Comparison of ENCODE assay signal across 25 mouse cellular contexts in genomic region chr11:100330816-100331375, GRCm38 (mm10). TPM values are rescaled to one million over a fixed set of nuclear protein-coding genes. Genes with fewer than 3 reads are reported as not detected.
A peak's percentile ranks its signal among the peaks of the same experiment; 100 is the strongest.
DNase-seq lines count a peak whose midpoint lies in the region; ATAC-seq and TF ChIP-seq lines count a peak whose summit lies in the region.
"Not testable (repeated sequence)": the region's sequence is repeated elsewhere in the genome, so short reads cannot be mapped to it uniquely, and the experiment has no call there.
"Had no signal": no experiment of that assay in that cellular context is flagged by ENCODE, and none has a peak within 500 bp of the region (broad histone marks: within the 10 kb centered on the region; RNA-seq: fewer than 3 reads in every experiment).

No protein-coding gene starts in this region.

- not testable (repeated sequence) for H3K79me2 ChIP-seq in CH12.LX (replicated peaks; ENCODE audit: control insufficient read depth, extremely low read depth, insufficient read depth, poor library complexity, severe bottlenecking)

- H3K27me3 ChIP-seq in CH12.LX (replicated peaks) = peaks cover 41% of the 10 kb centered on the region
- H3K27me3 ChIP-seq in forebrain, embryonic 14.5 days (replicated peaks; ENCODE audit: control insufficient read depth, insufficient read depth, low read length); lung, postnatal 0 days (replicated peaks; ENCODE audit: insufficient read depth, low read length); midbrain, embryonic 16.5 days (ENCODE audit: control insufficient read depth, insufficient read depth, low read depth, low read length): not testable (repeated sequence)

- dilution Hi-C loops in CH12.LX (cut with MboI; ENCODE audit: extremely low pct_ligation_motif_present, extremely low pct_unique_long_range_greater_than_20kb, low sequenced_read_pairs) = not testable (repeated sequence)

- TF ChIP-seq RAD21 in CH12.LX (IDR thresholded peaks at IDR 0.05; ENCODE audit: low read depth, low read length) = not testable (repeated sequence)

- not testable (repeated sequence) for TF ChIP-seq POLR2A in CH12.LX (IDR thresholded peaks at IDR 0.05; ENCODE audit: low read depth, low read length)

- ATAC-seq in forebrain, embryonic 14.5 days; midbrain, embryonic 16.5 days: not testable (repeated sequence)
- peak; percentile 14; the same call in 1 of the 2 replicates for ATAC-seq in lung, postnatal 0 days

- not testable (repeated sequence) for H3K9me3 ChIP-seq in CH12.LX (replicated peaks; ENCODE audit: low read length); ES-E14 (ENCODE audit: control insufficient read depth, insufficient read depth, low read depth, low read length); forebrain, embryonic 14.5 days (replicated peaks; ENCODE audit: control insufficient read depth, low read length); lung, postnatal 0 days (ENCODE audit: low read length); midbrain, embryonic 16.5 days (replicated peaks; ENCODE audit: control insufficient read depth, low read length, poor library complexity, severe bottlenecking)

- not testable (repeated sequence) for DNase-seq in CH12.LX (ENCODE audit: extremely low read depth); ES-E14 (ENCODE audit: low read depth, low spot score); forebrain, embryonic 14.5 days (ENCODE audit: low spot score); layer of hippocampus, adult 2 months (ENCODE audit: low spot score in 2 of 2); lung, postnatal 0 days (ENCODE audit: low spot score)
- DNase-seq in adipocyte (ENCODE audit: low spot score) = peak; percentile 74

- H3K36me3 ChIP-seq in CH12.LX (replicated peaks in 1 of 2; ENCODE audit: control insufficient read depth in 1 of 2, insufficient read depth in 1 of 2, low read length in 1 of 2); ES-E14 (ENCODE audit: control insufficient read depth, insufficient read depth, low read length, poor library complexity, severe bottlenecking); forebrain, embryonic 14.5 days (ENCODE audit: control insufficient read depth, insufficient read depth, low read length); lung, postnatal 0 days (ENCODE audit: insufficient read depth, low read length); midbrain, embryonic 16.5 days (ENCODE audit: control insufficient read depth, insufficient read depth, low read length): not testable (repeated sequence)

- not testable (repeated sequence) for H3K27ac ChIP-seq in CH12.LX (ENCODE audit: insufficient read depth, low read depth); ES-E14 (ENCODE audit: insufficient read depth, low read depth, low read length, poor library complexity, severe bottlenecking); forebrain, embryonic 14.5 days (ENCODE audit: low read depth, low read length); lung, postnatal 0 days (ENCODE audit: low read length)
- H3K27ac ChIP-seq in layer of hippocampus, adult 2 months = peak overlapping the region; percentile 79
- peak overlapping the region; percentile 42; the same call in 1 of the 2 replicates for H3K27ac ChIP-seq in midbrain, embryonic 16.5 days (ENCODE audit: low read length)

- not testable (repeated sequence) for H3K9ac ChIP-seq in CH12.LX (ENCODE audit: insufficient read depth, low read depth); ES-E14 (ENCODE audit: insufficient read depth, low read depth, low read length, poor library complexity, severe bottlenecking); lung, postnatal 0 days (replicated peaks; ENCODE audit: low read depth); midbrain, embryonic 16.5 days (ENCODE audit: low read depth, low read length)
- H3K9ac ChIP-seq in forebrain, embryonic 14.5 days (ENCODE audit: low read length) = peak overlapping the region; percentile 7; the same call in 1 of the 2 replicates

- 68% methylated on average over 8 of the region's 8 CpGs for WGBS in forebrain, embryonic 14.5 days
- 48% methylated on average over 8 of the region's 8 CpGs for WGBS in lung, postnatal 0 days
- WGBS in midbrain, embryonic 16.5 days = 57% methylated on average over 8 of the region's 8 CpGs

- in situ Hi-C loops in CH12.LX (cut with MboI; ENCODE audit: low pct_ligation_motif_present, low pct_unique_long_range_greater_than_20kb, low sequenced_read_pairs); ES-E14 (cut with MboI; ENCODE audit: low sequenced_read_pairs in 2 of 2, unreplicated experiment in 2 of 2): not testable (repeated sequence)

- not testable (repeated sequence) for TF ChIP-seq CTCF in CH12.LX (conservative IDR thresholded peaks at IDR 0.05 in 1 of 2, IDR thresholded peaks at IDR 0.05 in 1 of 2; ENCODE audit: low read depth in 2 of 2, low read length in 2 of 2); layer of hippocampus, adult 2 months (conservative IDR thresholded peaks at IDR 0.05); lung, postnatal 0 days (IDR thresholded peaks at IDR 0.05)

- not testable (repeated sequence) for H3K4me1 ChIP-seq in CH12.LX (ENCODE audit: control insufficient read depth in 1 of 2, insufficient read depth in 2 of 2); lung, postnatal 0 days (ENCODE audit: insufficient read depth, low read depth, low read length)
- peaks cover 0 to 10% of the 10 kb centered on the region in 2 experiments; a peak in 2 of 4 replicates for H3K4me1 ChIP-seq in ES-E14 (ENCODE audit: control insufficient read depth in 2 of 2, insufficient read depth in 2 of 2, low read length in 2 of 2, poor library complexity in 1 of 2)
- H3K4me1 ChIP-seq in forebrain, embryonic 14.5 days (ENCODE audit: control insufficient read depth, insufficient read depth, low read length) = peaks cover 19% of the 10 kb centered on the region
- H3K4me1 ChIP-seq in midbrain, embryonic 16.5 days (ENCODE audit: control insufficient read depth, insufficient read depth, low read length) = peaks cover 38% of the 10 kb centered on the region

- not testable (repeated sequence) for H3K4me3 ChIP-seq in CH12.LX (replicated peaks in 1 of 3; ENCODE audit: low read depth in 2 of 3, low read length in 2 of 3, poor library complexity in 1 of 3); ES-E14 (ENCODE audit: insufficient read depth in 1 of 2, low read depth in 1 of 2, low read length in 2 of 2, poor library complexity in 1 of 2, severe bottlenecking in 1 of 2); forebrain, embryonic 14.5 days (ENCODE audit: low read depth, low read length); layer of hippocampus, adult 2 months; lung, postnatal 0 days (ENCODE audit: low read depth, low read length); midbrain, embryonic 16.5 days (ENCODE audit: low read depth, low read length)

- not testable (repeated sequence) for H3K4me2 ChIP-seq in CH12.LX (ENCODE audit: insufficient read depth, low read depth, poor library complexity, severe bottlenecking); forebrain, embryonic 14.5 days (ENCODE audit: low read length); lung, postnatal 0 days (replicated peaks; ENCODE audit: low read depth, low read length); midbrain, embryonic 16.5 days (ENCODE audit: low read length)

- TF ChIP-seq EP300 in CH12.LX (IDR thresholded peaks at IDR 0.05; ENCODE audit: low read length); lung, postnatal 0 days (IDR thresholded peaks at IDR 0.05): not testable (repeated sequence)

TF ChIP-seq in CH12.LX, 34 proteins besides CTCF, POLR2A, EP300 and RAD21:
- TF ChIP-seq ZNF384 (IDR thresholded peaks at IDR 0.05; ENCODE audit: low read depth, low read length) = peak; percentile 50
TF ChIP-seq in CH12.LX: peak in this region for 1; not testable (repeated sequence) for 33.

TF ChIP-seq in ES-E14, 5 proteins besides CTCF, POLR2A, EP300 and RAD21:
- TF ChIP-seq ZNF384 (IDR thresholded peaks at IDR 0.05; ENCODE audit: low read depth, low read length) = peak; percentile 68; the same call in 1 of the 2 replicates

RNA-seq across cellular contexts. Expression of gene Gast, which starts 3.3 kb away (rescaled TPM):
- not detected in 2 replicates for total RNA-seq in CH12.LX (2012; rRNA removed)
- not detected in 2 replicates for total RNA-seq in CH12.LX (2014; rRNA removed)
- not detected in 2 replicates for polyA plus RNA-seq in CH12.LX (2012; ENCODE audit: insufficient read length, low read depth)
- total RNA-seq in ES-E14 (2012; rRNA removed) = 1.6 and 2.9 TPM in 2 replicates
- polyA plus RNA-seq in forebrain, embryonic 14.5 days (2014; fragmentation: Nextera tagmentation; extraction: Ambion mirVana) = 0.43 and 0.93 TPM in 2 replicates
- not detected for total RNA-seq in layer of hippocampus, adult 2 months (2021)
- not detected in 2 replicates for polyA plus RNA-seq in lung, postnatal 0 days (2015; fragmentation: Nextera tagmentation; extraction: Ambion mirVana)
- 0.46 and 1.6 TPM in 2 replicates for polyA plus RNA-seq in midbrain, embryonic 16.5 days (2015; fragmentation: Nextera tagmentation; extraction: Ambion mirVana)
- total RNA-seq: adrenal gland, adult 18-20 months; adrenal gland, postnatal 10 days; adrenal gland, postnatal 36 days; G1E; gastrocnemius, adult 18-20 months; gastrocnemius, postnatal 10 days; gastrocnemius, postnatal 36 days; granulocyte monocyte progenitor cell, adult 5-6 weeks; heart, adult 8-10 months; heart, postnatal 25 days; hematopoietic stem cell, adult 5-6 weeks had no signal
- polyA plus RNA-seq: activated CD4-positive, CD25-positive, alpha-beta regulatory T cell, adult 4 months; embryonic facial prominence, embryonic 12.5 days; forebrain, embryonic 16.5 days; G1E; heart, embryonic 11.5 days; heart, embryonic 14.5 days; heart, postnatal 0 days; hindbrain, embryonic 16.5 days had no signal

RNA-seq across cellular contexts. Expression of gene Eif1, which starts 11.2 kb away (rescaled TPM):
- total RNA-seq in CH12.LX (2012; rRNA removed) = 249 and 265 TPM in 2 replicates
- 401 and 406 TPM in 2 replicates for total RNA-seq in CH12.LX (2014; rRNA removed)
- polyA plus RNA-seq in CH12.LX (2012; ENCODE audit: insufficient read length, low read depth) = 989 and 1,001 TPM in 2 replicates
- 322 and 326 TPM in 2 replicates for total RNA-seq in ES-E14 (2012; rRNA removed)
- 1,289 and 1,493 TPM in 2 replicates for polyA plus RNA-seq in forebrain, embryonic 14.5 days (2014; fragmentation: Nextera tagmentation; extraction: Ambion mirVana)
- total RNA-seq in layer of hippocampus, adult 2 months (2021) = 100 to 1,000 TPM; 713 to 750 TPM
- 2,114 and 2,164 TPM in 2 replicates for polyA plus RNA-seq in lung, postnatal 0 days (2015; fragmentation: Nextera tagmentation; extraction: Ambion mirVana)
- 1,185 and 1,247 TPM in 2 replicates for polyA plus RNA-seq in midbrain, embryonic 16.5 days (2015; fragmentation: Nextera tagmentation; extraction: Ambion mirVana)

RNA-seq across cellular contexts. Expression of gene Hap1, which starts 25.0 kb away (rescaled TPM):
- total RNA-seq in CH12.LX (2012; rRNA removed) (0.21 and 0.34 TPM in 2 replicates), CH12.LX (2014; rRNA removed) (not detected in 2 replicates), ES-E14 (2012; rRNA removed) (21.4 and 34.2 TPM in 2 replicates)
- polyA plus RNA-seq in CH12.LX (2012; ENCODE audit: insufficient read length, low read depth) = 0.22 TPM in 1 of 2 replicates, not detected in the other
- polyA plus RNA-seq in forebrain, embryonic 14.5 days (2014; fragmentation: Nextera tagmentation; extraction: Ambion mirVana) = 55.1 and 81.9 TPM in 2 replicates
- total RNA-seq in layer of hippocampus, adult 2 months (2021) = 100 to 1,000 TPM; 169 to 174 TPM
- 6.4 and 6.5 TPM in 2 replicates for polyA plus RNA-seq in lung, postnatal 0 days (2015; fragmentation: Nextera tagmentation; extraction: Ambion mirVana)
- polyA plus RNA-seq in midbrain, embryonic 16.5 days (2015; fragmentation: Nextera tagmentation; extraction: Ambion mirVana) = 417 and 440 TPM in 2 replicates
- total RNA-seq: granulocyte monocyte progenitor cell, adult 5-6 weeks; hematopoietic stem cell, adult 5-6 weeks had no signal
- polyA plus RNA-seq: G1E had no signal
